Mouse (Mus musculus): ENCODE data around the gene Sf3b4. TPM values are rescaled to one million over a fixed set of nuclear protein-coding genes. Genes with fewer than 3 reads are reported as not detected.
A peak's percentile ranks its signal among the peaks of the same experiment; 100 is the strongest.
"Not testable (repeated sequence)": the region's sequence is repeated elsewhere in the genome, so short reads cannot be mapped to it uniquely, and the experiment has no call there.

The Sf3b4 gene
- polyA plus RNA-seq, 1 experiment from 2014 or later, result 178 TPM

DNA sequence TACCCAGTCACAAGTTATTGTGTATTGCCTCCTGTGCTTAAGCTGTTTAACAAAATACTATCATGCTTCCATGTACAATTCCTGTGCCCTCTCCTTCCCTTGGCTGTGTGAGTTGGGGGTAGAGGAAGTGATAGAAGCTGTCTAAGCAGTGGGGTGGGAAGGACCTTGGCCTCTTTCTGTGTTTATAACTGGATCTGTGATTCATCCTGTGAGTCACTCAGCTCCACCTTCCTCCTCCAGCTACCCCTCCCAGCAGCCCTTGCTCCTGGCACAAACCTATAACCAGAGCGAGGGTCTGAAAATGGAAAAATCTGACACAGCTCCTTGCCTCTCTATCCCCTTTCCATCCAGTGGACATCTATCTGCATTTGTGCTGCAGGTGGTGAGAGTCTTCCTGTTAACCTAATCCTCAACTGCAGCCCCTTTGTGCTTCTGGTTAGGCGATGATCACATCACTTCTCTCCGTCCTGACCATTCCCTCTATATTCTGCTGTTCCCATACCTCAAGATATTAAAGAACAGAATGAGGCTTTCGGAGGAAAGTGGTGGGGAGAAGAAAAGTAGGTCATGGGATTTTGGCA is 11.8 kb upstream of the Sf3b4 start:
- Histone ChIP-seq H3K4me3 (replicated peaks) (peak overlapping the region; percentile 55), H3K36me3 (peaks cover 12% of the 10 kb centered on the region), H3K27me3 (no peaks in the 10 kb centered on the region), H3K4me1 (replicated peaks) (peaks cover 34% of the 10 kb centered on the region), H3K27ac (peak overlapping the region; percentile 90), H3K9me3 (no peaks in the 10 kb centered on the region), H3K9ac (replicated peaks) (peak overlapping the region; percentile 72; the same call in 1 of the 2 replicates), H3K4me2 (peak overlapping the region; percentile 83)
- 41% methylated on average over 4 of the region's 4 CpGs for WGBS
- peak; percentile 2; the same call in 1 of the 2 replicates for ATAC-seq (ENCODE audit: insufficient number of reproducible peaks, insufficient read depth, low FRiP score, low TSS enrichment, low read depth)

DNA sequence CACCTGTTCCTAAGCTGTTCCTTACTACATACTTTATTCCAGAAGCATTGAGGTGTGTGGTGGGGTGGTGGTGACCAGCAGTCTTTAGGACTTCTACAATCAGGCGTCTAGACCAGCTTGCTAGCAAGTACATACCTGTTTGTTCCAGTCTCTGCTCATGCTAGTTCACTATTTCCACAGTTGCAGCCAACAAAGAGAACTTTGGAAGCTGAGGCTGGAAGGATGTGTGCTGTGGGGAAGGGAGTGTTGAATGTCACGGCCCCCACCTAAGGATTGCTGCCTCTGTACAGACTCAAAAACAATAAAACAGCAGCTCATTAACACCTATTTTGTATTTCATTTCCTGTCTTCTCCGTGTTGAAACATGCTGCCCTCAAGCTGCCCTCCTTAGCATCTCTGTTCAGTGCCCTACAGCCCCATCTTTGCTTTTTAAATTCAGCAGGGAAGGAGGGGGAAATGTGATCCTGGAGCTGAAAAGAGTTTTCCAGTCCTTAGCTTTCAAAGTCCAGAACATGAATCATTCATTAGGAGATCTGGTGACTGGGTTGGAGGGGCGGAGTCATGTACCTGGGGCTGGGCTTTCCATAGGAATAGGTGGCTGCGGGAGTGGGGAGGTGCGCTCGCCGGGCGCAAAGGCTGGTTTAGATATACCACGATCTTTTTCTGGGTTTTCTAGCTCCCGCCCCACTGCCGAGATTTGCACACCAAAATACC is 11.2 kb upstream of the Sf3b4 start:
- Histone ChIP-seq H3K4me1 (replicated peaks) (peaks cover 34% of the 10 kb centered on the region), H3K36me3 (peaks cover 6% of the 10 kb centered on the region), H3K9ac (replicated peaks) (peak overlapping the region; percentile 72), H3K9me3 (no peaks in the 10 kb centered on the region), H3K4me2 (peak overlapping the region; percentile 83), H3K27me3 (no peaks in the 10 kb centered on the region), H3K27ac (peak overlapping the region; percentile 90), H3K4me3 (replicated peaks) (peak overlapping the region; percentile 55)
- peak; percentile 82 for ATAC-seq (ENCODE audit: insufficient number of reproducible peaks, insufficient read depth, low FRiP score, low TSS enrichment, low read depth)
- under 1% methylated on average over 12 of the region's 12 CpGs for WGBS

DNA sequence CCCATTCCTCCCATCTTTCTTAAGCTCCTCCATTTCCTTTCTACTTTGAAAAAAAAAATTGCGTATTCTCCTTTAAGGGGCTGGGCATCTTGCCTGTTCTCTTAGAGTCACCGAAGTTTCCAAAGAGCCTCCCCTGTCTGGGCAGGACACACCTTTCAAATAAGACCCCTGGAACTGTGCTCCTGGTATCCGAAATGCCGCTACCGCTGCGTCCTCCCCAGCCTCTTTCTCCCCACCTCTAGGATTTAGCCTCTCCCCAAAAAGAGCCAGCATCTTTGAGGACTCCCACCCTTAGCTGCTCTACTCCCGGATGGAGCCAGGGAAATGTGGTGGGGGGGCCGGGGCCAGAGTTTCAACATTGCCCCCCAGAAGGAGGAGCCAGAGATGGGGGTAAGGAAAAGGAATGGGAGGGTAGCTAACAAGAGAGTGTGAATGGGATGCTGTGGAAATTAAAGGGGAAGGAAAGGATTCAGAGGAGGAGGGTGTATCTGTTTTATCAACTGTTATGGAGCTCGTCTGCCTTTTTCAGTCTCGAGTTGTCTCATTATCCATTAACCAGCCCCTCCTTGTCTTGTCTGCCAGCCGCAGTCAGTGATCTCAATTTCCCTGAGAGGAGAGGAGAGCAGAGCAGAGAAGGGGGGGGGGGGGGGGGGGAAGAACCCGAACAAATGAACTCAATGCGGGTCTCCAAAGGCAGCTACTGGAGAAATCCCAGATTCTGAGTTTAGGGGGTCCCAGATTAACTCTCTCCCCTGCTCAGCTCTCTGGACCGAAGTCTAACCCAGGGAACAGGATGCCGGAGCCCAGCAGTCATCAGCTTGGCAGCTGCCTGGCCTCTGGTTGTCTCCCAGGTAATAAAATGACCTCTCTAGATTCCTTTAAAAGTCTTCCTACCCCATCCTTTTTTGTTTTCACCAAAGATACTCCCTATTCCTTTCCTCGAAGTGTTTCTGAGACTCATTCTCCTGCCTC is 10.0 kb upstream of the Sf3b4 start, which contains the start of gene Mtmr11:
Gene Mtmr11 (plus strand): TSS at position 136 of the 972 bp plus-strand sequence.
- H3K4me3 ChIP-seq (replicated peaks), result peak within 1 kb of the TSS; percentile 55
- no peaks in the 10 kb centered on the region for H3K9me3 ChIP-seq
- WGBS, result 6% methylated on average over 16 of the region's 16 CpGs
- H3K4me1 ChIP-seq (replicated peaks), result peaks cover 34% of the 10 kb centered on the region
- peaks cover 5% of the 10 kb centered on the region; the same call in 1 of the 2 replicates for H3K36me3 ChIP-seq
- ATAC-seq (ENCODE audit: insufficient number of reproducible peaks, insufficient read depth, low FRiP score, low TSS enrichment, low read depth), result no peak
- H3K9ac ChIP-seq (replicated peaks), result peak within 1 kb of the TSS; percentile 72
- H3K27ac ChIP-seq, result peak within 1 kb of the TSS; percentile 90
- peak within 1 kb of the TSS; percentile 83 for H3K4me2 ChIP-seq
- H3K27me3 ChIP-seq, result no peaks in the 10 kb centered on the region

DNA sequence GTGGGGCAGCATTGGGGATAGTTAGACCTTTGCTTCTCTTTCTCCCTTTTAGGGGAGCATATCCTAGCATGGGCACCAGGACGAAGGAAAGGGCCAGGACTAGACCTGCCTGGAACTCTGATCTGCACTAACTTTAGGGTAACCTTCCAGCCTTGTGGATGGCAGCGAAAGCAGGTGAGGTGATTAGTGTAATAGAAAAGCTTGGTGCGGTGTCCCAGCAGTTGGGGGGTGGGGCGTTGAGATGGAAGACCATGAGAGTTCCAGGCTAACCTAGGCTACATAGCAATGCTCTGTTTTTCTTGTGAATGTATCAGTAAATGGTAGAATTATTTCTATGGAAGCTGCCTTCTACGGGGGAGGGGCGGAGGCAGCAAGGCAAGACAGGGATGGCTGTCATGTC is 9.1 kb upstream of the Sf3b4 start:
- no peak overlapping the region for H3K27ac ChIP-seq
- WGBS, result 86% methylated on average over 6 of the region's 6 CpGs

DNA sequence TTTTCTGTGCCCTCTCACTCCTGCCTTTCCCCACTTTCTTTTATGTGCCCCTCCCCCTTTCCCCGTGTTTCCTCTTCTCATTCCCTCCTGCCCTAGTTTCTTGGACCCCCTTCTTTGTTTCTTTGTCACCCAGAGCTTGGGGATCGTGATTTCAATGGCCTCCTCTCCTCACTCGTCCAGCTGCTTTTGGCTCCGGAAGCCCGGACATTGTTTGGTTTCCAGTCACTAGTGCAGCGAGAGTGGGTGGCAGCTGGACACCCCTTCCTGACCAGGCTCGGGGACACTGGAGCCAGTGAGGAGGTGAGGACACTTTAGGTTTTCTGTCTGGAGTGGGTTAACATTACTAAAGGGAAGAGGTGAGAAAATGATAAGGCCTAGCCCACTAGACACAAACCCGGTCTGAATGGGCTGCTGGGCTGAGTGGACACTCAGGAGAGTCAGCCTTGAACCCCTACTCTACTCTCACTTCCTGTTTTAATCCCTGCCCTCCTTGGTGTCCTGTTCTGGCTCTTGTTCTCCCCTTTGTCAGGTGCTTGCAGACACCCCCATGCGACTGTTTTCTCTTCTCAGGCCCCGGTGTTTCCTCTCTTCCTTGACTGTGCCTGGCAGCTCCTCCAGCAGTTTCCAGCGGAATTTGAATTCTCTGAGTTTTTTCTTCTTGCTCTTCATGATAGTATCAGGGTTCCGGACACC is 3.5 kb upstream of the Sf3b4 start:
- WGBS, result 83% methylated on average over 12 of the region's 12 CpGs
- H3K36me3 ChIP-seq, result peaks cover 32% of the 10 kb centered on the region
- no peak overlapping the region for H3K27ac ChIP-seq
- no peak overlapping the region for H3K4me3 ChIP-seq (replicated peaks)
- H3K4me1 ChIP-seq (replicated peaks), result peaks cover 20% of the 10 kb centered on the region
- H3K4me2 ChIP-seq, result no peak overlapping the region
- no peak overlapping the region for H3K9ac ChIP-seq (replicated peaks)
- H3K9me3 ChIP-seq, result no peaks in the 10 kb centered on the region
- H3K27me3 ChIP-seq, result no peaks in the 10 kb centered on the region
- ATAC-seq (ENCODE audit: insufficient number of reproducible peaks, insufficient read depth, low FRiP score, low TSS enrichment, low read depth), result no peak

More for the DNA sequence above, 9.1 kb upstream of the Sf3b4 start:
- Histone ChIP-seq H3K36me3 (peaks cover 9% of the 10 kb centered on the region), H3K27me3 (no peaks in the 10 kb centered on the region), H3K4me1 (replicated peaks) (peaks cover 34% of the 10 kb centered on the region), H3K9ac (replicated peaks) (no peak overlapping the region), H3K9me3 (no peaks in the 10 kb centered on the region), H3K4me2 (peak overlapping the region; percentile 83), H3K4me3 (replicated peaks) (peak overlapping the region; percentile 55)
- ATAC-seq (ENCODE audit: insufficient number of reproducible peaks, insufficient read depth, low FRiP score, low TSS enrichment, low read depth), result no peak

DNA sequence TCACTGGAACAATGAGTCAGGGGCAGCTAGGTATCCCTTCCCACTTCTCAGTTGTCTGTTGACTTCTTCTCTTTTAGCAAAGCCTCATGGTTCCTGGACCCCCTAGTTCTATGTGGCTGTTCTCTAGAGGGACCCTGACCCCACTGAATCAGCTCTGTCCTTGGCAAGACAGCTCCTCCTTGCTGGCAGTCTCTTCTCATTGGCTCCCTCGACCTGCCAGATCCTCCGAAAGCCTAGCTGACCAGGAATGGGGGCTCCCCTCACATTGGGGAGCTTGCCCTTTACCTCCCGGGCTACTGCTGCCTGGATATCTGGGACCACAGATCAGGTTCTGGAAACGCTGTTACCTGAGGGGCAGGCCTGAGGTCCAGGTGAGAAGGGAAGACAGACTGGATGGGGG is 1.9 kb upstream of the Sf3b4 start:
- ATAC-seq (ENCODE audit: insufficient number of reproducible peaks, insufficient read depth, low FRiP score, low TSS enrichment, low read depth), result no peak
- H3K4me3 ChIP-seq (replicated peaks), result no peak overlapping the region
- no peak overlapping the region for H3K9ac ChIP-seq (replicated peaks)
- 94% methylated on average over 4 of the region's 4 CpGs for WGBS
- H3K27ac ChIP-seq, result no peak overlapping the region
- no peaks in the 10 kb centered on the region for H3K9me3 ChIP-seq
- H3K36me3 ChIP-seq, result peaks cover 48% of the 10 kb centered on the region
- peaks cover 33% of the 10 kb centered on the region for H3K4me1 ChIP-seq (replicated peaks)
- no peaks in the 10 kb centered on the region for H3K27me3 ChIP-seq
- H3K4me2 ChIP-seq, result 0 out of 2 replicates have a peak overlapping the region, but pooled peaks have one; percentile 82

DNA sequence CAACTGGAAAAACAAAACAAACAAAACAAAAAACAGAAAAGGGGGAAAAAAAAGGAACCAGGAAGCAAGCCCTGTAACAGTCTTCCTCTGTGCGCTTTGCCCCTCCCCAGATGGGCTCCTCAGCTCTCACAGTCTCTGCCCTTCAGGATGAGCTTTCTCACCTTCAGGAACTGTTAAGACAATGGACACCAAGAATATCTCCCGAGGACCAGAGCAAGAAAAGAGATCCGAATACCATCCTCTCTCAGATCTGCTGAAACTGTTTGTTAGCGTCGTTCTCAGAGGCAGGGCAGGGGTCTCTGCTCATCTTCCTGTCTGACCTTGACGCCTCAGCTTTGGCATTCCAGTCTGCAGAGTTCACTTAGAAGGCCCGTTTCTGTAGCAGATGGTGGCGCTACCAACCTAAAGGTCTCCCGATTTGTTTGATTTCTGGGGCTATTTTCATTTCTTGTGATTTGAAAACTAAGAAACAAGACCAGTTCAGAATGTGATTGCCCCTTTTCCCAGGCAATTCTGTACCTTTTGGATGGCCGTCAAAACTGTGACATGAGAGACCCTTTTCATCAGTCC is 1.1 kb upstream of the Sf3b4 start:
- Histone ChIP-seq H3K27me3 (no peaks in the 10 kb centered on the region), H3K4me1 (replicated peaks) (peaks cover 33% of the 10 kb centered on the region), H3K4me2 (peak overlapping the region; percentile 82), H3K36me3 (peaks cover 55% of the 10 kb centered on the region), H3K9ac (replicated peaks) (peak overlapping the region; percentile 77; the same call in 1 of the 2 replicates), H3K4me3 (replicated peaks) (peak overlapping the region; percentile 72), H3K9me3 (no peaks in the 10 kb centered on the region), H3K27ac (peak overlapping the region; percentile 99; the same call in 1 of the 2 replicates)
- no peak for ATAC-seq (ENCODE audit: insufficient number of reproducible peaks, insufficient read depth, low FRiP score, low TSS enrichment, low read depth)
- 78% methylated on average over 10 of the region's 10 CpGs for WGBS

DNA sequence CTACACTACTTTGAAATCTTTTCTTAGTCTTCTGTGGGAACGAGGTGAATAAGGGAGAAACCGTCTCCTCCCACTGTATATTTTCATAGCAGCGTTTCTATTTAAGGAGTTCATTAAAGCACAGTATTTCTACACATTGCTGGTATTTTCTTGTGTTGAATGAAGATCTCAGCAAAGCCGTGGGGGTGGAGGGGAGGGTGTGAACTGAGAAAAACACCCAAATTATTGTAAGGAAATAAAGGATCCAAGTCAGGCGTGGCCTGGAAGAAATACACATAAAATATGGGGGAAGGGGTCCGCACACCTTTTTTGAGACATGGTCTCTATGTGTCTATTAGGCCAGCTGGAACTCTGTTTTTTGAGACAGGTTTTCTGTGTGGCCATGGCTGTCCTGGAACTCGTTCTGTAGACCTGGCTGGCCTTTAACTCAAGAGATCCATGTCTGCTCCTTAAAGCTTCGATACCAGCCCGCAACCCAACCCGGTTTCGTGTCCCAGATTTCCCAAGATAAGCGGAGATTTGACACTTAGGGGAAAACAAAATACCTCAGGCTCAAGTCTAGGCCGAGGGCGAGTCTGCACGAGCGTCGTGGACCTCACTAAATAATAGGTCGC is 442 bp upstream of the Sf3b4 start:
- Histone ChIP-seq H3K4me3 (replicated peaks) (peak overlapping the region; percentile 72), H3K9ac (replicated peaks) (peak overlapping the region; percentile 77), H3K9me3 (no peaks in the 10 kb centered on the region), H3K27ac (peak overlapping the region; percentile 99), H3K36me3 (peaks cover 61% of the 10 kb centered on the region), H3K4me2 (peak overlapping the region; percentile 82), H3K27me3 (no peaks in the 10 kb centered on the region), H3K4me1 (replicated peaks) (peaks cover 33% of the 10 kb centered on the region)
- WGBS, result 21% methylated on average over 18 of the region's 18 CpGs
- ATAC-seq (ENCODE audit: insufficient number of reproducible peaks, insufficient read depth, low FRiP score, low TSS enrichment, low read depth), result no peak

DNA sequence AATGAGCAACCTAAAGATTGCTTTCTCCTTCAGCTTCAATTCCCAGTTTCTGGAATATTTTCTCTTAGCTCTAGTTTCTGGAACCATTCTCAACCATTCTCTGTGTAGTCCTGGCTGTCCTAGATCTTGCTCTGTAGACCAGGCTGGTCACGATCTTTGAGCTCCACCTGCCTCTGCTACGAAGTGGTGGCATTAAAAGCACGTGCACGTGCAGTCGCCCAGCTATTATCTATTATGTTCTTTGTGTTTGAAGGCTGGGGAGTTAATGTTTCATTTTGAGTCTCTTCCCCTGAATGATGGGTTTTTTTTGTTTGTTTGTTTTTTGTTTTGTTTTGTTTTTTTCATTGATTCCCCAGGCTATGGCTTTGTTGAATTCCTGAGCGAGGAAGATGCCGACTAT is 1.1 kb downstream of the Sf3b4 start:
- Histone ChIP-seq H3K9me3 (no peaks in the 10 kb centered on the region), H3K9ac (replicated peaks) (peak overlapping the region; percentile 77), H3K4me3 (replicated peaks) (peak overlapping the region; percentile 72), H3K36me3 (peaks cover 67% of the 10 kb centered on the region), H3K4me2 (peak overlapping the region; percentile 82), H3K27me3 (no peaks in the 10 kb centered on the region), H3K4me1 (replicated peaks) (peaks cover 33% of the 10 kb centered on the region), H3K27ac (no peak overlapping the region)
- 36% methylated on average over 7 of the region's 7 CpGs for WGBS
- no peak for ATAC-seq (ENCODE audit: insufficient number of reproducible peaks, insufficient read depth, low FRiP score, low TSS enrichment, low read depth)

DNA sequence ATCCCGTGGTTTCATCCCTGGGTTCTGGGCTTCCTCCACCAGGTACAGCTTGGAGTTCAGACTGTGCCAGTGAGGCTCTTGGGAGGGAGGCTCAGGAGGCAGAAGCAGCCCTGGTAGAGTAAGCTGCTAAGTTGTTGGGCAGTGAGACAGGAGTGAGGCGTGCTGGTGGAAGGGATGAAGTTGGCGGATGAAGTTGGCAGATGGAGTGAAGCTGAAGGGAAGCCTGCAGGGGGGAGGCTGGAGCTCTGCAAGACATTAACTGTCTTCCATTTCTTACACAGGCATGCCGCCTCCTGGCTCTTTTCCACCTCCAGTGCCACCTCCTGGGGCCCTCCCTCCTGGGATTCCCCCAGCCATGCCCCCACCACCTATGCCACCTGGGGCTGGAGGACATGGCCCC is 1.9 kb downstream of the Sf3b4 start:
- Histone ChIP-seq H3K4me2 (peak overlapping the region; percentile 82; the same call in 1 of the 2 replicates), H3K36me3 (peaks cover 66% of the 10 kb centered on the region), H3K4me1 (replicated peaks) (peaks cover 33% of the 10 kb centered on the region)
- H3K4me3 ChIP-seq (replicated peaks); H3K27ac ChIP-seq; H3K27me3 ChIP-seq; ATAC-seq (ENCODE audit: insufficient number of reproducible peaks, insufficient read depth, low FRiP score, low TSS enrichment, low read depth); H3K9ac ChIP-seq (replicated peaks); H3K9me3 ChIP-seq: not testable (repeated sequence)
- 89% methylated on average over 4 of the region's 4 CpGs for WGBS

All from limb, embryonic 12.5 days (tissue).